Mouse (Mus musculus) lung, adult 18-20 months (tissue): ENCODE data around the gene Cyren.

Experiments
- DNase-seq, 2 experiments: peaks; one replicate each; pipeline ENCODE4 v3.0.0; 2022; ENCODE audit warnings: mixed read lengths in 2 of 2

The Cyren gene

DNA sequence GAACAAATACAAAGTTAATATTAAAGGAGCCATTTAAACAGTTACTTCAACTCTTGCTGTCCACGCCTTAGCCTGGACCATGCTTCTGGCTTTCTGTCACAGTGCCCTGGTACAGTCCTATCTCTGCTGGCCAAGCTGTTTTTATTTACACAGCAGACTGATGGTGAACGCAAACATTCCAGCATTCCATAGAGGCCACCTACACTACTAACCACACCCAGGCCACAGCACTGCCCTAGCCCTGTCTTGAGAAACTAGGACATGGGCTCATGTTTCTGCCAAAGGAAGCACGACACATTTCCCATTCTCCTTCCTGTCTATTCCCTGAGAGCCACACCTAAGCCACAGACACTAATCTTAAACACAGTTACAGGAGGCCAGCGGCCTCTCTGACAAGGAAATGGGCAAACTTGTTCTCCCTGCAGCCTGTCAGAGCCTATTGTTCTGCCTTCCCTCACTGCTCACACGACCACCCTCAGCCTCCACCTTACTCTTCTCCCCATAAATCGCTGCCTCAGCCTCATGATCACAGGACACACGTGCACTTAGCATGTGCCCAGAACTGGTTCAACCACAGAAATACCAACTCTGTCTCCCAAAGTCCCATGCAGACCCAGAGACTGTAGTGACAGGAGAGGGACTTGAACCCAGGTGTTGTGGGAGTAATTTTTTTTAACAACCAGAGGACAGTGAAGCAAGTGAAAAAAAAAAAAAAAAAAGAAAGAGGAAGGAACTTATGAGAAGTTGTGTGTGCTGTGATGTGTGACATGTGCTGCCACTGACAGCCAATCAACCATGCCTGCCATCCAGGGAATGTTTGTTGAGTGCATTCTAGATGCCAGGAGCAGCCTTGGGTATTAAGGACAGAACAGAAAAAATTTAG lies 11.9 kb downstream of the Cyren start:
- DNase-seq: peak; percentile 83 to 89

DNA sequence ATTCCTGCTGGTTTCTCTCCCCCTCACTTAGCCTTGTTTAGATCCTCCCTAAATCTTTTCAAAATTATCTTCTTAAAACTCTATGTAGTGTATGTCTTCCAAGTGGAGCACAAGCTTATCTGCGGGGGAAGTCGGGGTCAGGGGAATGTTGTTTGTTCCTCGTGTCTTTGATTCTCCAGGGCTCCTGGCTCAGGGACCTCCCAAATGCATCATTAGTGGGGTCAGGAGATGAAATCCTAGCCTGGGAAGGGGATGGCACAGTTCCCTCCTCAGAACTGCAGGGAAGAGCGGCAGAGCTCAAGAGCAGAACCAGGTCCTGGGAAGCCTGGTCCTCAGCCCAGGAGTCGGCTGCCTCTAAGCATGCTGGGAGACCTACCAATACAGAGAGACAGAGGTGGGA lies 12.6 kb downstream of the Cyren start:
- no peak for DNase-seq

DNA sequence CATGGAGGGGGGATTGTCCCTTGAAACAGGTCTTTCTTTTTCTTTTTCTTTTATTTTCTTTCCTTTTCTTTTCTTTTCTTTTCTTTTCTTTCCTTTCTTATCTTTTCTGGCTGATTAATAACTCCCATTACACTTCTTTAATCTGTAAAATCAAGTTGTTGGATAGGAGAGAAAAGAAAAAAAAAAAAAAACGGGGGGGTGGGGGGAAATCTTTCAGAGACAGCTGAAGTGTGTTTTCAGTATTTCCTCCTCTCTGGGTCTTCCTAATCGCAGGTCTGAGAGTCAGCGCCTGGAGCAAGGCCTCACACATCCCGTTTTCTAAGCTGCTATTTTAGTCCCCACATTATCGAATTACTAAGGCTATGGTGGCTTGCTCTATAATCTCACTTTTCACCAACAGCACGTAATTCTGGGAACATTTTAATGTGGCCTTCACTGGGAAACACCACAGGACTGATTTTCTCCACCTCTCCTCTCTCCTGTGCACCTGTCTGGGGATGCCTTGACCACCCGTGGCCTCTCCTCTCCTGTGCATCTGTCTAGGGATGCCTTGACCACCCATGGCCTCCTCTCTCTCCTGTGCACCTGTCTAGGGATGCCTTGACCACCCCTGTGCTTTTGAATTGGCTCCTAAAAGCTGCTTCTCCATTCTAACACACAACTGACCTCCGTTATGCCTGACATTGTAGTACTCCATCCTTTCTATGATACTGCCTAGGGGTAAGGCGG lies 13.9 kb downstream of the Cyren start:
- no peak for DNase-seq

DNA sequence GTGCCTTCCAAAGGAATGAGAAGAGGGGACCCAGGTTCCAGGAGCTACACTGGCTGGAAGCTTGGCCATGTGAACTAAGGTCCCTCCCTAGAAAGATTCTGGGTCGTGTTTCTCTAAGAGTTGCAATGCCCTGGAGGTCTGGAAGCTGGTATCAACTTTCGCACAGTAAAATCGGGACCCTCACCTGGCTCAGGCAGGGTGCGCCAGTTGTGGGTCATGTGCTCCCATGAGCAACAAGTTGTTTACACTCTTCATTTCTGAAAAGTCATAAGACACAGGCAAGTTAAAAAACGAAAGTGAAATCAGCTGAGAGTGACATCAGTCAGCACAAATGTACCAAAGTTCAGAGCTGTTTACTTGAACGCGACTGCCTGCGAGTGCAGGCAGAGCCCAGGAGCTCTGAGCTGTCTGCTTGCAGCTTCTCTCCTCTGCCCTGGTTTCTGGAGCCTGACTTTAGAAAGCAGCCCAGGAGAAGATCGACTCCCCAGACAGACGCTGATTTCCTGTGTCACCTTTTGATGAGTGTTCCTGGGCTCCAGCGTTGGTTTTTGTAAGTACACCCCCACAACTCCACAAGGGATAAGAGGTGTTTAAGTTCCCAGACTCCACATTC lies 15.0 kb downstream of the Cyren start, which contains the start of gene Tmem140:
Gene Tmem140 (plus strand): TSS at position 356 of the 613 bp plus-strand sequence.
- peak; percentile 45 to 71 for DNase-seq

DNA sequence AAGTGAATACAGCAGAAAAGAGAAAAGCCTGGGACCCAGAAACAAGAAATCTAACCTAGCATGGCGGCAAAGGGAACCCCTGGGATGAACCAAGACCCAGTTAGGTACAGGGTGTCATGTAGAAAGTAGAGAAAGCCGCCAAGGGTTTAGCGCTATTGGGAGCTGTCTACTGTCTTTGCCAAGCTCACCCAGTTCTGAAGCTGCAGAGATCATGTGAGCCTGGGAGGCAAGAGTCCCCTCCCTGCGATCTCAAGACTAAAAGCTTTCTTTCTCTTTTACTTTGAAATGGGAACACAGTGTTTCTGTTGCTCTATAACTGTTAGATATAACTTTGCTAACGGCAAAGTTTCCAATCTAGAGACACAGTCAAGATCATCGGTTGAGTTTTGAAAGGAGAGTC lies 15.5 kb downstream of the Cyren start:
- DNase-seq: no peak

DNA sequence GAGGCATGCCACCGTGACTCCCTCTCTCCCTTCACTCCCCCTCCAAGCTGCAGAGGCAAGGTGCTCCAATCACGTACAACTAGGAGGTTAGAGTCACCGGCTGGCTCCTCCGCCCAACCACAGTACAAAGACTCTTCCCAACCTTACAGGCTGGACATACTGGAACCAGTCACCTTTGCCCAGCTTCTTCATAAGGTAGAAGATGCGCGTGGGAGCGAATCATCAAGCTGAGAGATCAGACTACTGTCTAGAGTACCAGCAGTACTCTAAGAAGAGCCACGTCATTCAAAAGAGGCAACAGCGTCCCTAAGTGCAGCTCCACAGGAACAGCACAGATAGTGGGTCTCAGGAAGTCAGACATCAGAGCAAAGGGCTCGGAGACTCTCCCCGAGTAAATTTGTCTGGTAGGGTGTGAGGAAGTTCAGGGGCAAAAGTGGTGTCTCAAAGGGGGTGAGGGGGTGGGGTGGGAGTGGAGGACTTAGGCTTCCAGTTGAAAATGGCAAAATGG lies 16.3 kb downstream of the Cyren start:
- DNase-seq: no peak

DNA sequence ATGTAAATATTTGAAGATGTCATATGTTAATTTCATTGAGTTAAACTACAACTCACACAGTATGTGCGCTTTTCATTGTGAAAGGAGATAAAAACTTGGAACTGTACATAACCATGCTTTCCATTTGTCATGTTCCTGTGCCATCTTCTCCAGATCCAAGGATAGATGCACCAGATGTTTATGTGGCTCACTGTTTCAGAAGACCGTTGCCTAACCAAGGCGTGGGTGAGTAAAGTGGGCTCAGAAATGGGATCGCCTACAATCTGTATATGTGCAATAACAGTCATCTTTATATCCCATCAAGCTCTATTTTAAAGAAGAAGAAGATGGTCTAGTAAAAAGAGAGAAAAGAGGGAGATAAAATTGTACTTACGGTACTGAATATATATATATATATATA lies 45.5 kb downstream of the Cyren start:
- DNase-seq: no peak

DNA sequence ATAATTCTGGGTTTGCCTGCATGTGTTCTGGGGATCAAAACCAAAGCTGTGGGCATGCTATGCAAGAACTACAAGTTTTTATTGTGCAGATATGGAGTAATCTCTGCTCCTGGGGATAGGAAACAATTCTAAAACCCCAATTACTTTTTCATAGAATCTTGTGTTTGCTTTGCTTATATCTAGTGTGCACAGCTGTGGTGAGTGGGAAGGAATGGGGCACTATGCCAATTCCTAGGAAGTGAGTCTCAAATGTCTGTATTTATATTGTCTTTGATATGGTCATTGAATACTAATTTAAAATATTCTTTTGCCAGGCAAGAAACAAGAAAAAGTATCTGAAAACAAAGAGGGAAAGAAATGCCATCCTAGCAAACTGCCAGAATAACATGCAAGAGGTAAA lies 53.5 kb downstream of the Cyren start:
- DNase-seq: no peak
